Mouse (Mus musculus) forebrain, embryonic 13.5 days (tissue): ENCODE data around the gene Lamb3. TPM values are rescaled to one million over a fixed set of nuclear protein-coding genes. Genes with fewer than 3 reads are reported as not detected.
A peak's percentile ranks its signal among the peaks of the same experiment; 100 is the strongest.

Experiments
- ATAC-seq: fragments of 200-750 bp; cut with Nextera tagmentation; 2 replicates; pipeline ENCODE4 v1.8.0; 2017
- H3K27ac ChIP-seq: fragments of 300-500 bp; sonication (generic); 2 replicates; pipeline ENCODE4 v1.5.1; 2015; ENCODE audit warnings: inconsistent platforms, mild to moderate bottlenecking, moderate library complexity
- H3K27me3 ChIP-seq: fragments of 300-500 bp; sonication (generic); 2 replicates; pipeline ENCODE4 v1.6.1; 2015; ENCODE audit warnings: mild to moderate bottlenecking, inconsistent platforms
- H3K36me3 ChIP-seq: fragments of 300-500 bp; sonication (generic); 2 replicates; pipeline ENCODE4 v1.6.1; 2015; ENCODE audit warnings: mild to moderate bottlenecking, inconsistent platforms; ENCODE audit not compliant: poor library complexity, severe bottlenecking
- H3K4me1 ChIP-seq: fragments of 300-500 bp; sonication (generic); 2 replicates; pipeline ENCODE4 v1.6.1; 2015; ENCODE audit warnings: inconsistent platforms
- H3K4me2 ChIP-seq: fragments of 300-500 bp; sonication (generic); 2 replicates; pipeline ENCODE4 v1.6.1; 2015; ENCODE audit warnings: inconsistent platforms, mild to moderate bottlenecking, moderate library complexity
- H3K4me3 ChIP-seq: fragments of 300-500 bp; sonication (generic); 2 replicates; pipeline ENCODE4 v1.5.1; 2015; ENCODE audit warnings: mild to moderate bottlenecking, inconsistent platforms
- H3K9ac ChIP-seq: fragments of 300-500 bp; sonication (generic); 2 replicates; pipeline ENCODE4 v1.6.1; 2015; ENCODE audit warnings: mild to moderate bottlenecking, inconsistent platforms
- H3K9me3 ChIP-seq: fragments of 300-500 bp; sonication (generic); replicated peaks from 2 replicates; pipeline ENCODE4 v1.6.1; 2016; ENCODE audit warnings: inconsistent platforms
- WGBS: fragments of 180-500 bp; shearing (Covaris S2); methylation state at CpG from one replicate; pipeline ENCODE4 v1.1.7; 2015; 5-methylcytosine and 5-hydroxymethylcytosine counted together
- polyA plus RNA-seq: library from polyadenylated mRNA; unstranded; fragments of >200 nt; fragmentation: Nextera tagmentation; extraction: Ambion mirVana; gene quantifications from 2 replicates; pipeline ENCODE4 v1.2.1, GENCODE M21; 2015

Lamb3 gene
- polyA plus RNA-seq, 1 experiment from 2014 or later = 0.32 TPM

DNA sequence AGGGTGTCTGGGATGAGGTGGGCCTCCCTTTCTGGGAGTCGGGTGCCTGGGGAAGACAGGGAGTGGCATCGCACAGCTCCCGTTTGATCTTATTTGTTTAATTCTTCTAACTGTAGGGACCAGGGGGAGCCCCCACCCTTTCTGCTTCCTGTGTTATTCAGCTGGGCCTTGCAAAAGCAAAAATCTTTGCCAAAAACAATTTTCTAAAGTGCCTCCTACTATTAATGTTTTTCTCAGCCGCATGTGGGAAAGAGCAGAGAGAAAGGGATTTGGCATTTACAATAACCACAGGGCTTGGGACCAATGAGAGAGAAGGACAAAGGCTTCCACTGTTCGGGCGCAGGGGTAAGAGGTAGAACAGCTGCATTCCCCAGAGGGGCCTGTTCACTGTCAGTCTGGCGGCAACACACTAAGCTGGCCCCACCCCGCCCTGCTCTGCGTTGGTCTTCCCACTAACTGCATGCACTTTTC, 18.3 kb upstream of the Lamb3 start:
- WGBS = 16% methylated on average over 9 of the region's 9 CpGs
- no peak overlapping the region for H3K4me2 ChIP-seq

DNA sequence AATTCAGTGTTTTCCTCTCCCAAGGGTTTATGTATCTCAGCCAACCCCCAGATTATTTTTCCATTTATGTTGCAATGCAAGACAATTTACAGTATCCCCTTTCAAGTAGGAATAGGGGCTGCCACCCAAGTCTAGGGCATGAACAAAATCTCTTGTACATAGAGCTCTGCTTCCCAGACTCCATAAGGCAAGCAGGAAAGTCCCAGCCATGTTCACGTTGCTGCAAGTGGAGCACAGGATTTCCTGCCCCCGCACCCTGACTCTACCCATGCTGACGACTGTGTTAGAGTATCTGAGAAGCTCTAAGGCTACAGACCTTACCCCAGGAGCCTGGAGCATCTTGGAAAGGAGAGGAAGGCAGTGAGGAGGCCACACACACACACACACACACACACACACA, 17.7 kb upstream of the Lamb3 start:
- no peaks in the 10 kb centered on the region for H3K9me3 ChIP-seq
- ATAC-seq = no peak
- H3K4me1 ChIP-seq = peaks cover 14% of the 10 kb centered on the region
- H3K9ac ChIP-seq = no peak overlapping the region
- no peak overlapping the region for H3K4me2 ChIP-seq
- no peak overlapping the region for H3K4me3 ChIP-seq
- no peaks in the 10 kb centered on the region for H3K36me3 ChIP-seq
- WGBS = 66% methylated on average over 3 of the region's 3 CpGs
- H3K27ac ChIP-seq = peak overlapping the region; percentile 60; the same call in 1 of the 2 replicates
- 0 out of 2 replicates have a peak, but pooled peaks cover 2% of the 10 kb centered on the region for H3K27me3 ChIP-seq

More for the DNA sequence above, 18.3 kb upstream of the Lamb3 start:
- Histone ChIP-seq H3K27me3 (0 out of 2 replicates have a peak, but pooled peaks cover 6% of the 10 kb centered on the region), H3K27ac (peak overlapping the region; percentile 60), H3K36me3 (no peaks in the 10 kb centered on the region), H3K9me3 (no peaks in the 10 kb centered on the region), H3K9ac (no peak overlapping the region), H3K4me1 (peaks cover 14% of the 10 kb centered on the region), H3K4me3 (no peak overlapping the region)
- ATAC-seq = peak; percentile 96

DNA sequence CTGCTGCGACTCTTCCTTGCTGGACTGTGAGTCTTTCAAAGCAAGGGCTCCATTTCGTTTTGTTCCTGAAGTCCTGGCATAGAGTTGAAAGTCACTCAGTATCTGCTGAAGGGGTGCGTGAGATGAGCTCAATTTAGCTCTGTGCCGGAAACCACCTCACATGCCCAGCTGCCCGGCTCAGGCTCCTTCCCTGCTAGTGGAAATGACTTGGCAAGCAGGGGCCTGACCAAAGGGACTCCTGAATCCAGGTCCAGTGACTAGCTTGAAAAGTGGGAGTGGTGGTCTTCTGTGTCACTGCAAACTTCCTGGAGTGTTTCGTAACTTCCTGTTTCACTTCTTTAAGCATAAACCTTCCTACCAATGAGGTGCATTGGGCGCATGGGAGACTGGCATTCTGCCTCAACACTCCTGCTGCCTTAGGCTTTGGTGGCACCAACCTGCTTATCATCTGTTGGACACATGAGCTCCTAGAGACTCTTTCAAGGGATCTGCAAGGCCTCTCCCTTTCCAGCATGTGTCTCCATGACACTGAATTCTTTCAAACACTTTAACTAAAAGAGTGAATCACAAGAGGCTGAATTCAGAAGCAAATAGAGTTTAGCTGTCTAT, 15.7 kb upstream of the Lamb3 start:
- WGBS = 91% methylated on average over 7 of the region's 7 CpGs
- ATAC-seq = no peak
- Histone ChIP-seq H3K27ac (no peak overlapping the region), H3K9ac (no peak overlapping the region), H3K9me3 (no peaks in the 10 kb centered on the region), H3K27me3 (no peaks in the 10 kb centered on the region), H3K4me2 (no peak overlapping the region), H3K36me3 (no peaks in the 10 kb centered on the region), H3K4me3 (no peak overlapping the region), H3K4me1 (peaks cover 14% of the 10 kb centered on the region)

DNA sequence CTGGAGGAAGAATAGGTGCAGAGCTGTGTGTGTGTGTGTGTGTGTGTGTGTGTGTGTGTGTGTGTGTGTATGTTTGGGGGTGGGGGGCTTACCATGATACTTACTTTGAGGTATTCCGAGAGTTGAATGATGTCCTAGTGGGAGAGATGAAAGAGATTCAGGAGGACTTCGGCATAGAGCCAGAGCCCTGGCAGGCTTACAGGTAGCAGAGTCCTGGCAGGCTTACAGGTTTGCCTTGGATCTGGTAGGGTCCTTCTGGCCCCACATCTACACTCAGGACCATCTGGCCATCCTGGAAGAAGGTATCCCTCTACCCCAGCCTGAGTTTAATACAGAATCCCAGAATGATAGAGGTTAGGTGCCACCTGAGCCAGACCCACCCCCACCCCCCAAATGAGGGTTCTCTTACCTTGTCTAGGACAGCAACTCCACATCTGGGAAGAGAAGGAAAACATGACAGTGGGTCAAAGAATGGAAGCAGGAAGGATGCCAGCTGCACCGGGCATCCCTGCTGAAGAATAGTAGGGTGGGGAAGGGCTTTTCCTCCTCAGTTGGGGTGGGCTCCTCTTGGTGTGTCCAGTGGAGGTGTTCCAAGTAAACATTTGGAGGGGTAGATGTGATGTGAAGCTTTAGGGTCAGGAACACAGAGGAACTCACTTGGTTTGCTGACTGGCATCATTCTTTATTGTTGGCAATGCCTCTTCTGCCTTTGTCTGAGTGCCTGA, 12.9 kb upstream of the Lamb3 start:
- no peak overlapping the region for H3K9ac ChIP-seq
- no peaks in the 10 kb centered on the region for H3K36me3 ChIP-seq
- WGBS = 78% methylated on average over 3 of the region's 3 CpGs
- peaks cover 5% of the 10 kb centered on the region for H3K4me1 ChIP-seq
- no peak overlapping the region for H3K27ac ChIP-seq
- H3K27me3 ChIP-seq = no peaks in the 10 kb centered on the region
- H3K4me3 ChIP-seq = no peak overlapping the region
- H3K9me3 ChIP-seq = no peaks in the 10 kb centered on the region
- ATAC-seq = no peak
- H3K4me2 ChIP-seq = no peak overlapping the region

DNA sequence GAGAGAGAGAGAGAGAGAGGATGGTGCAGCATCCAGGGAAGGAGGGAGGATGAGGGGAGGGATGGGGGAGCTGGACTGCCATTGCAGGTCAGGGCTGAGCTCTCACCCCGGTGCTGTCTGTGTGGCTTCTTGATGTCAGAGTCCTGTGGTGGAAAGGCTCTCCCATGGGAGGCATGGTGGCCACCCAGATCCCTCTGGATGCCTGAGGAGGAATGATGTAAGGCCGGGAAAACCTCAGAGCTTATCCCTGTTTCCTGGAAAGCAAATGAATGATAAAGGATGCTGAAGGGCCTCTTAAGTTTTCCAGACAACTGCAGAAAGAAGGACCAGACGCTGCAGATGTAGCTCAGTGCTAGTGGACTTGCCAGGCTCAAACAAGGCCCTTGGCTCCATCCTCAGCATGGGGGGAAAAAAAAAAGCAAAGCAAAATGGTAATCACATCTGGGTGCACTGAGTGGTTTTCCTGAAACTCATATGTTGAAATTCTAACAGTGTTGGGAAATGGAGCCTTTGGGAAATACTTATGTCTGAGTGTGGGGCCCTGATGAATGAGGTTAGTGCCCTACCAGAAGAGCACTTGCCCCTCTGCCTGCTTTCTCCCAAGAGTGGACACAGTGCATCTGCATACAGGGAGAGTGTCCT, 12.2 kb upstream of the Lamb3 start:
- Histone ChIP-seq H3K4me2 (no peak overlapping the region), H3K36me3 (no peaks in the 10 kb centered on the region), H3K9ac (no peak overlapping the region), H3K4me1 (no peaks in the 10 kb centered on the region), H3K9me3 (no peaks in the 10 kb centered on the region), H3K4me3 (no peak overlapping the region), H3K27ac (no peak overlapping the region), H3K27me3 (no peaks in the 10 kb centered on the region)
- ATAC-seq = no peak
- 66% methylated on average over 3 of the region's 3 CpGs for WGBS

DNA sequence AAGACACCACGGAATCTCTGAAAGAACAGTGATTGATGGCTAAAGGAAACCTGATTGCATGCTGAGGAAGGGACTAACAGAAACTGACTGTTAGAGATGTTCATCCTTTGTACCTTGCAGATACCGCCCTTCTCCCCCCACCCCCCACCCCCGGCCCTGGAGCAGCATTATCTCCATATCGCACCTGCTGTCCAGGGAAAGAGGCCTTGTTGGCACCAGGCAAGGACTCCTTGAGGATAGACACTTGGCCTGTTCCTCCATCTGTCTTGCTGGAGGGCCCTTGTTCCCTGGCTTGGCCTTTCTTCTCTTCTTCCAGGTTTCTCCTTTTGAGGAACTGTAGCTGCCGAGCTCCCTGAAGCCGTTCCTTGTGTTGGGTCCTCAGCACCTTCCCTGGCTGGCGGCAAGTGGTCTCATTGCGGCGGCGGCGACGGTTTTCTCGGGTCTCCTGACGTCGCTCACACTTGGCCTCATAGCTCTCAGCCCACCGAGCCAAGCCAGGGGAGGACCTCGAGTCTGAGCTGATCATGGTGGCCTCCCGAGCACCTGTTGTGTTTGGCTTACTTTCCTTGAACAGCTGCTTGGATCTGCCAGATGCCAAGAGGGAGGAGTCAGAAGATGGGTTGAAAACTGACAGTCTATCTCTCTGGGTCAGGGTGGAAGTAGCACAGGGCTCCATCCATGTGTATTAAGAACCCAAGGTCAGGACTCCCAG, 9.8 kb upstream of the Lamb3 start:
- no peaks in the 10 kb centered on the region for H3K4me1 ChIP-seq
- WGBS = 95% methylated on average over 18 of the region's 18 CpGs
- no peaks in the 10 kb centered on the region for H3K27me3 ChIP-seq
- H3K9me3 ChIP-seq = no peaks in the 10 kb centered on the region
- no peak overlapping the region for H3K4me2 ChIP-seq
- no peak for ATAC-seq
- no peak overlapping the region for H3K27ac ChIP-seq
- H3K4me3 ChIP-seq = no peak overlapping the region
- no peak overlapping the region for H3K9ac ChIP-seq
- no peaks in the 10 kb centered on the region for H3K36me3 ChIP-seq

DNA sequence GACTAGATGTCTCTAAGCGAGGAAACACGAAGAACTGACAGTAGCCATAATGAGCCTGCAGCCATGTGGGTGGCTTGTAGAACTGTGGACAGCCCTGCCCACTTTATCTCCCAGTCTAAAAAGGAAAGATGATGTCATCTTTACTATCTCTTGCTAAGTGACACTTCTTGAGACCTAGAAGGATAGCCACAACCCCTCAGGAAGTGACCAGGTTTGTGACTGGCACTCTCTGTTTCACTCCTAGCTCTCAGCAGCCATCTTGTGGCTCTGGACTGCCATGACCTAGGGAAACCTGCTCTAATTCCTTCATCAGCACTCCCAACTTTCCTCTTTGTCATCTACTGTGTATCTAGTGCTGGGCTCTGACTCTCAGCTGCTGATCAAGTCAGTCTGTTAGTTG, 9.2 kb upstream of the Lamb3 start:
- Histone ChIP-seq H3K27ac (no peak overlapping the region), H3K4me3 (no peak overlapping the region), H3K9me3 (no peaks in the 10 kb centered on the region), H3K36me3 (no peaks in the 10 kb centered on the region), H3K4me2 (no peak overlapping the region), H3K27me3 (no peaks in the 10 kb centered on the region), H3K9ac (no peak overlapping the region), H3K4me1 (no peaks in the 10 kb centered on the region)
- no peak for ATAC-seq
- 94% methylated on average over 2 of the region's 2 CpGs for WGBS

DNA sequence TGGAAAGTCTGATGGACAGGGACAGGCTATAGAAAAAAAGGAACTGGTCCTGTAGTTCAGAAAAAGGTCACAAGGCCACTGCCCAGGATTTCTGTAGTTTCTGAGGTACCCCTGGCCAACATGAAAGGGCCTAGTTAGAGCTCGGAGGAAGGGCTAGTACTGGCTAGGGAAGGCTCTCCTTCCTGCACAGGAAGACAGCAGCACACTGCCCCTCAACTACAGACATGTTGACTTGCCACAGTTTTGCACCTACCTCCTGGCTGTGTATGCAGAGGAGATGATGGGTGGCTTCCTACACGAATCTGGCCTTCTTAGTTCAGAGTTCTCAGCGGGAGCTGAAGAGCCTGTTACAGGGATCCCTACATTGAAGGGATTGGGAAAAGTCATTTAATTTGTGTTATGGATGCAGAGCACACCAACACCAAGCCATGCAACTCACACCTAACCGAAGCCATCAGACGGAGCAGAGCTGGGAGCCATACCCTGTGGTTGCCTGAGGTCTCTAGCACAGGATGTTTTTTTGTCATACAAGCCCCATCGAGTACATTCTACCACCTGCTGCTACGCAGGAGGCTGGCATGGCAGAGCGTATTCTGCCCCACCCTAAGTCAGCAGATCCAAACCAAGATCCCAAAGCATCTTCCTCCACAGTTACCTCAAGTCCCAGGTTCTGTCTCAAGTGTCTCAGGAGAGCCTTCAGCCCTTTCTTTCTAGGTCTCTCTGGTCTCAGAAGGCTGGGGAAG, 6.7 kb upstream of the Lamb3 start:
- 86% methylated on average over 8 of the region's 8 CpGs for WGBS
- no peak overlapping the region for H3K4me2 ChIP-seq
- no peak overlapping the region for H3K9ac ChIP-seq
- no peak overlapping the region for H3K4me3 ChIP-seq
- no peak for ATAC-seq
- H3K27ac ChIP-seq = no peak overlapping the region
- no peaks in the 10 kb centered on the region for H3K27me3 ChIP-seq
- no peaks in the 10 kb centered on the region for H3K9me3 ChIP-seq
- no peaks in the 10 kb centered on the region for H3K4me1 ChIP-seq
- H3K36me3 ChIP-seq = no peaks in the 10 kb centered on the region

DNA sequence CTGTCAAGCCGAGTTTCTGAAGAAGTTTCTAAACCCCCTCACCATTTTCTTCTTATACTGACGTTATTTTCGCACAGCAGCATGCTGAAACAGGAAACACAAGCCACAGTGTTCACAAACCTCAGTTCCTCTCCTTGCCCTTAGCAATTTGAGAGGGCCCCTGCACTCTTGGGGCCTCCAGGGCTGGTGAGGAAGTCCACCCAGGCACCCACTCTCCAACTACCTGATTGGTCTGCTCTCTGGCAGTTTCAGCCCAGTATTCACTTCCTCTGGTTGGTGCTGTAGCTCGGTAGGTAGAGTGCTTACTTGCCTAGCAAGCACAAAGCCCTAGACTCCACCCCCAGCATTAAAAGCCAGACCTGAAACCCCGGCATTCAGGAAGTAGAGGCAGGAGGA, 6.1 kb upstream of the Lamb3 start, which contains the start of gene Traf3ip3:
Gene Traf3ip3, minus strand, starts transcription at position 321 of the 396 bp plus-strand sequence.
- Histone ChIP-seq H3K4me1 (no peaks in the 10 kb centered on the region), H3K4me3 (no peak within 1 kb of the TSS), H3K27me3 (no peaks in the 10 kb centered on the region), H3K9ac (no peak within 1 kb of the TSS), H3K27ac (no peak within 1 kb of the TSS), H3K4me2 (no peak within 1 kb of the TSS), H3K9me3 (no peaks in the 10 kb centered on the region), H3K36me3 (no peaks in the 10 kb centered on the region)
- no peak for ATAC-seq
- WGBS = 64% methylated on average over 5 of the region's 5 CpGs

DNA sequence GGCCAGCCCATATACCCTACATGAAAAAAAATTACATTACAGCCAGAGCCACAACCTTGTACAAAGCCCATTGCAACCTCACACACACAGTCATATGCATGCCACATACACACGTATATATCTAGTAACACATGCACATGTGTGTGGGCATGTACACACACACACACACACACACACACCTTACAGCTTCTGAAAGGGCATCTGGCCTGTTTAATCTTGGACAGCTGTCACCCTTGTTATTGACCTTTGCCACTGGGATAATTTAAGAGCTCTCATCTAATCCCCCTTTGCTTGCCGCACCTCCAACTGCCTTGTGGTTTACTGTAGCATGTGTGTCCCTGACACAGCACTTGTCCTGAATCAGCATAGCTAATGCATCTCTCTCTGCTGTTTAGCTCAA, 3.7 kb upstream of the Lamb3 start:
- H3K9ac ChIP-seq = no peak overlapping the region
- no peaks in the 10 kb centered on the region for H3K9me3 ChIP-seq
- no peaks in the 10 kb centered on the region for H3K36me3 ChIP-seq
- H3K4me2 ChIP-seq = no peak overlapping the region
- no peaks in the 10 kb centered on the region for H3K27me3 ChIP-seq
- no peaks in the 10 kb centered on the region for H3K4me1 ChIP-seq
- no peak overlapping the region for H3K27ac ChIP-seq
- H3K4me3 ChIP-seq = no peak overlapping the region
- ATAC-seq = no peak
- WGBS = 83% methylated on average over 2 of the region's 2 CpGs

DNA sequence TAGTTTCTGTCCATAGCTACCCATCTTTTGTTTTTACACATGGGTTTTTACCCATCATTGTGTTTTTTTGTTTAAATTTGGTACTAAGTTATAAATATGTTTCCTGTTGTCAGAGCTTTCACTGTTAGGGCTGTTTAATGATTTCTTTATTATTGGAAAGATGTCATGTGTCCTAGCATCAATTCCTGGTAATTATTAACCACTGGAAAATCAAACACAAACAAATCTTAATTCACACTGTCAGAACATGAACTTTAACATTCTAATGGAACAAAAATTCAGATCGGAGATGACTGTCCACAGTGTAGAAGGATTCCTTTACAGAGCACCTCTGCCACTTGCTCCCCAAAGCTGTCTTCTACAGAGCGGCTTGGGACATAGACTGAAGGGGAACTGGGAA, 2.1 kb upstream of the Lamb3 start:
- WGBS = 96% methylated on average over 2 of the region's 2 CpGs
- Histone ChIP-seq H3K4me1 (no peaks in the 10 kb centered on the region), H3K36me3 (no peaks in the 10 kb centered on the region), H3K4me3 (no peak overlapping the region), H3K4me2 (no peak overlapping the region), H3K9me3 (no peaks in the 10 kb centered on the region), H3K27ac (no peak overlapping the region), H3K27me3 (no peaks in the 10 kb centered on the region), H3K9ac (no peak overlapping the region)
- no peak for ATAC-seq
